Mouse (Mus musculus): ENCODE data around the gene Gm11562.

GRCm38 (mm10) chr11:99614796-99615363 is 5.4 kb downstream of the Gm11562 start, which contains the start of gene Krtap2-4:
- TF ChIP-seq CTCF (conservative IDR thresholded peaks at IDR 0.05; ENCODE audit: low read length) (no peak), NANOG (IDR thresholded peaks at IDR 0.05; ENCODE audit: borderline replicate concordance, low read length) (no peak)
